Mouse (Mus musculus): ENCODE measurements at regions not wholly inside any gene's neighbourhood (a gene's known extent, or its start where the extent isn't known, plus 50 kb on each side); places are given as distances from the start of the nearest gene placed in this dataset.

DNA sequence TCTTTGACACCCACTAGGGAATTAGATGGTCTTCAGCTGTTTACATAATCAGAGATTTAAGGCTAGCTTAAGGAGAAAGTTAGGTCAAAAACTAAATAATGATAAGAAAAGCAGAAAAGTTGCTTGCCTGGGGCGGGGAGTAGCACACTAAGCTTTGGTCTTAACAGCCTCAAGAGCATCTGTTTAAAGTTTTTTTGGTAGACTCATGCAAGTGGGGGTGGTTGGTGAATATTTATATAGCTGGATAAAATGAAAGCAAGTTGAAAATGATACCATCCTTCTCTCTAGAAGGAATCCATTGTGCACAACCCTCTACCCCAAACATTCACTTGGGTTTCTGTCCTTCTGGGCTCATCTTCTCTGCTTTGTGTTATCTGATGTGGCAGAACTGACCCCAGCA lies 85.3 kb upstream of the Lifr start:
- no peak for DNase-seq (ENCODE audit: low spot score)

DNA sequence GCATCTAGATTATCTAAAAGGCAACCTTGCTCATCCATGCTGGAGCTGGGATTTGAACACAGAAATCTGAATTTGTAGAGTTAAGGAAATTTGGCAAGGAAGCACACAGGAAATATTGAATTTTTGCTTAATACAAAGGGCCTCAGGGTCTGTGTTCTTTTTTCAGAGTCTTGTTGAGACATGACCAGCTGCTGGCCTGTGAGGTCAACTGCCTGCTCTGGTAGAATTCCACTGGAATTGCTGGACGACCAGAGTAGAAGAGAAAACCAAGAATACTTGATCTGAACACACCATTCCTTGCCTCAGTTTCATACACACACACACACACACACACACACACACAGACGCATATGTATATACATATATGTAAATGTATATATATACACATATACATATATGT lies 84.1 kb upstream of the Lifr start:
- no peak for DNase-seq (ENCODE audit: low spot score)

DNA sequence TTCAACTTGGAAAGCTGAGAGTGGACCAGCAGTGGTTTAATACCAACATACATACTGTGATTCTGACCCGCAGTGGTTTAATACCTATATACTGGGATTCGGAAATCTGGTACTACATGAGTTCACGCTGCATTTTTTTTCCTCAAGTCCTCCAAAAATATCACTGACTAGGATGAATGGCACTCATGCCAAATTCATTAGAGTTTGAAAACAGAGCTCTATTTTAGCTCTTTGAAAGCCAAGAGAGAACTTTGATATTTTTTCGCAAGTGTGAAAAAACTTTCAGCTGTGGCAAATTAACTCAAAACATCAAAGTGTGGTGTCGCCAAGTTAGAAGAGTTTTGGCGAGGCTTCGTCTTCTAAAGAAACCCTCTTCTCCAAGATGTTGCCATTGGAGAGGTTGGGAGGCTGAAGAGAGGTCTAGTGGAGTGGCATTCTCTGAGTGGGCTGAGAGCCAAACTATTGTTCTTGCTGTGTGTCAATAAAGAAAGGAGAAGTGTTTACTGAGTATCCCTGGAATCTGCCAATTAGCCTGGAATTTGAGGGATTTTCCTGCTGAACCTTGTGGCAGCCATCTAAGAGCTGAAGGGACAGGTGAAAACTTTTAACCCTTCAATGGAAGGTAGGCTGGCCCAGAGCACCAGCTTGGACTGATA lies 81.6 kb upstream of the Lifr start:
- no peak for DNase-seq (ENCODE audit: low spot score)

DNA sequence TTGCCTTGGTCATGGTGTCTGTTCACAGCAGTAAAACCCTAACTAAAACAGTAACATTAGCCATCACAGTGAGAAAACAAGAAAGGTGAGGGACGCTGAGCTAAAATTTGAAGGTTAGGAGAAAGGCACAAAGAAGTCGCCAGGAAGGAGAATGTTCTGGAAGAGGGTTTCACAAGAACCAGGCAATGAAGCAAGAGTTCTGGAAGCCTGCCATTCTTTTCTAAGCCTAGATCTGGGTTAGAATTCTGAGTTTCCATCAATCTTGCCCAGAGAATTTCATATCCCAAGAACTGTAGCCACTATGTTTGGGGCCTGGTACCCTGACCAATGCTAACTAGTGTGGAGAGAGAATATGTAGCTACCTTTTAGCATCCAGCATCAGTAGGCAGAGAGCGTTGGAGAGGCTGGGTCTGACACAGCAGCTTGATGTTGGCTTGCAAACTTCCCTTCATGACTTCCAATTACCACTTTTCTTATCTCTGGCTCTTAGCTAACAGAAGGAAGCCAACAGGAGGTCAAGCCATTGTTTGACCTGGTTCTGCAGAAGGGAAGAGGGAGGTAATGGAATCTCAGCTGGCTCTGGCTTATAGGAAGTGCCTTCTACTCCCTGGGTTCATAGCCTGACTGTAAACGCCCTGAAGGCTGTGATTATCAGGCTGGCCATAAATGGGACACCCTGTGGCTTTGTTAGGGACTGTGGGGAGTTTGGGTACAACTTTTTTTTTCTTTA lies 79.3 kb upstream of the Lifr start:
- no peak for DNase-seq (ENCODE audit: low spot score)

DNA sequence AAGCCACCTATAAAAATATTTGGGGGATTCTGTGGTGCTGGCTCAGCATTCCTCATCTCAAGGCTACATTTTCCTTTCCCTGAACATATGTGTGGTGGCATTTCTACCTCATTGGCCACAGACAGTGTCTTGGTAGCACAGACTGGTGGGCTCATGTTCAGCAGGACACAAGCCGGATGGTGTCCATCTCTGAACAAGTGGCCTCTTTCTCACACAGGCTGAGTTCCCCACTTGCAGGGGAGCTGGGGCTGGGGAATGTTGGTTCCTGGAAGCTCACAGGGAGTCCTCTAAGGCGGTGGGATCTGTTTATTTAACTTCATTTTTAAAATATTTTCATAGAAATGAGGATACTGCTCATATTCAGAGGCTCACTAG lies 78.7 kb upstream of the Lifr start:
- no peak for DNase-seq (ENCODE audit: low spot score)

DNA sequence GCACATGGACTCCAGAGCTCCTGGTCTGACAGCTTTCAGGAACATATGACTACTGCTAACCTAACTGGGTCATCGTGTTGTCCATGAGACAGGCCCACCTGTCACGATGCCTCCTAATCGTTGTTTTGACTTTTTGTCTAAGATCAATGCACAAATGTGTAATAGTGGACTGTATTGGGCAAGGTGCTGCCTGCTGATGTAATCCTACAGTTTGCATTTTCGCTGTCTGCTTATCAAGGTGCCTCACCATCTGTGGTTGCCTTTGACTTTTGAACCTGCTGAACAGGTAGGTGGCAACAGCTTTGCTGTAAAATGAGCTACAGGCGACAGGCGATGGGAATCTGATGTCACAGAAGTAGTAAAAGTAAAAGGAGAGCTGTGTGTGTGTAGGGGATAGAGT lies 78.0 kb upstream of the Lifr start:
- DNase-seq (ENCODE audit: low spot score) = no peak

DNA sequence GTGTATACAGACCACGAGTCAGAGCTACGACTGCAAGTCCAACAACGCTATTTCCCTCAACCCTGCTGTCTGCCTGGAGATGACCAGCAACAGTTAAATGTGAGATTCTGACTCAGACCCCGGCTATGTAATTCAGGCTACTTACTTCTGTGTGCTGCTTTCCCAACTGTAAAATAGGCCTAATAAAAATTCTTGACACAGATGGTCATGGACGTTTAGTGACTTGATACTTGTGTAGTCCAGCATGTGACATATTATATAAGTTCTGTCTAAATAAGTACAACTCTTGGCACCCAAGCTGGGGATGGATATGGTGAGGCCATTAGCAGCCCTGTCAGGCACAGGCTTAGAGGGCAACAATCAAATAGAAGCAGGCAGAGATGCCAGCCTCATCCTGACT lies 77.4 kb upstream of the Lifr start:
- DNase-seq (ENCODE audit: low spot score) = no peak

DNA sequence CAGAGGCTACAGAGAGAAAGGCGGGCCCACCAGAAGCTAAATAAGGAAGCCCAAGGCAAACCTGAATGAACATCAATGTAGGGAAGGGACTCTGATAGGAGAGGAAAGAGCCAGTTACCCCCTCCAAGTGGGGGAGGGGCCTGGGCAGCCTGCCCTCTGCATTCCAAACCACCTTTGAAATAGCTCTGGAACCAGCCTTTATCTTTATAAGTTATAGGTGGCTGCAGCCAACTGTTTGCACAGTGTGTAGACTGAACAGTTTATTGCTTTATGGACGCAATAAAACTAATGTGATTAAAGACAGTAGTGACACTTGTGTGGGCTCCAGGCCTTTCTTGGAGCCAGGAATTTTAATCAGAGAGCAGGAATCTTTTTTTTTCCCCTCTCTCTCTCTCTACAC lies 75.4 kb upstream of the Lifr start:
- no peak for DNase-seq (ENCODE audit: low spot score)

DNA sequence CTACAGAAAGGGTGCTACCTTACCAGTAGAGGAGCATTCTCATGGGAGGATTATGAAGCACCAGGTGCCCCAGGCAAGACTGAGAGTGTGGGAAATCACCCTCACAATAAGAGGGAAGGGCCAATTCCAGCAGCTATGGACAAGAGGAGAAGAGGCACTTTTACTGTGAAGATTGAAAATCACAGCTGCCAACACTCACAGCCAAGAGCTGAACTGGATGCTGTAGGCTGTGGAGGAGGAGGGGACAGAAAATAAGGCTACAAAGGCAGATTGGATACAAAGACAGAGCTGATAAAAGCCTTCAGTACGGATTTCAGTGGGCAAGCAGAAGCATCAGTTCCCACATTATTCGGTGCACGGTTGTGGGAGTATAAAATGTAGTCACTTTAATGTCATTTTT lies 74.4 kb upstream of the Lifr start:
- DNase-seq (ENCODE audit: low spot score) = no peak

DNA sequence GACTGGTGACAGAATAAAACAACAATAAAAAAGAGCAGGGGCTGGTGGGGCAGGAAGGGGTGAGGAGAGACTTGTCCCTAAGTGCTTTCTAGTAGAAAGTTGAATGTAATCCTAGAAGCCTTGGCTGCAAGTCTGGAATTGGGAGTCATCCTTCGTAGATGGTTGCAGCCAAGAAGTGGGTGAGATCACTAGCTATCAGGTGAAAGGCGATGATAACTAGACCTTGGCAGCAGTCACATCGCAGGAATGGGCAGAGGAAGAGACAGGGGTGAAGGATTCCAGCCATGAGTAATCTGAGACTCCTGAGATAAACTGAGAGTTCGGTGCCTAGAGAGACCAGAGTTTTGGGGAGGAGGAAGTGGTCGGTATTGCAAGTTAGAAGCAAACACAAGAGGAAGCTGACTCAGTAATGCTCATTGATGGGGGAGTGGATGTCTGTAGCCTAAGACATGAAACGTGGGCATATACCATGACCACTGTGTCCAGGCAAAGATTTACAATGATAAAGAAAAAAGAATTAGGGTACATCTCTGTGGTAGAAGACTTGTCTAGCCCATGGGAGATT lies 73.1 kb upstream of the Lifr start:
- DNase-seq (ENCODE audit: low spot score) = no peak

DNA sequence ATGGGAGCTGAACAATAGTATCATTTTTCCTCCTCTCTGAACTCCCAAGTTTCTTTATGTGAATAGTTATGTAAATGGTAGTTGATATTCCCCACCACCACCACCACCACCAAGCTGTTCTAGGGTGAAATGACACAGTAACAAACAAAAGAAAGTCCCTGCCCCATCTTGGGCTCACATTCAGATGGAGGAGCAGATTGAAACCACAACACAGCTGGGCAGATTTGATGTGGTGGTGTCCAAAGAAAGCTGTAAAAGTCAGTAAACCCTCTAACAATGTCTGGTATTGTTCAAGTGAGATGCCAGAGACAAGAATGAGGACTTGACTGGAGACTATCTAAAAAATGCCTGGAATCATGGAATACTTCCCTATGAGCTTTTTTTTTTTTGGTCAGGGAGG lies 67.8 kb upstream of the Lifr start:
- DNase-seq (ENCODE audit: low spot score) = no peak

DNA sequence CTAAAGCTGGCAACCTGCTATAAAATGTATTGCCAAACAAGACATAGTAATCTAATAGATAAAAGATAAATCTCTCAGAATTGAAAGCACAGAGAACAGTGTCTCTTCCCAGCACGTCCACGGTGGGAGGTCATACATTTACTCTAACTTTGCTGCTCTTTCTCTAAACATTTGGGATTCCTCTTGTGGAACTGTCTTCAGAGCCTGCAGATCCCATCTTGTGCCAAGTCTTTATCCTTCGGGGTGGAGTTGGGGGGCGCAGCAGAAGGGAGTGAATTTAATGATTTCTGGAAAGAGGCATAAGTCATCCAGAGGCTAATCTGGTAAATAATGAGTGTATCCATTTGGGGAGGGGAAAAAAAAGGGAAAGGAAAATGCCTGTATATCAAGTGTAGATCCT lies 65.2 kb upstream of the Lifr start:
- DNase-seq (ENCODE audit: low spot score) = no peak

DNA sequence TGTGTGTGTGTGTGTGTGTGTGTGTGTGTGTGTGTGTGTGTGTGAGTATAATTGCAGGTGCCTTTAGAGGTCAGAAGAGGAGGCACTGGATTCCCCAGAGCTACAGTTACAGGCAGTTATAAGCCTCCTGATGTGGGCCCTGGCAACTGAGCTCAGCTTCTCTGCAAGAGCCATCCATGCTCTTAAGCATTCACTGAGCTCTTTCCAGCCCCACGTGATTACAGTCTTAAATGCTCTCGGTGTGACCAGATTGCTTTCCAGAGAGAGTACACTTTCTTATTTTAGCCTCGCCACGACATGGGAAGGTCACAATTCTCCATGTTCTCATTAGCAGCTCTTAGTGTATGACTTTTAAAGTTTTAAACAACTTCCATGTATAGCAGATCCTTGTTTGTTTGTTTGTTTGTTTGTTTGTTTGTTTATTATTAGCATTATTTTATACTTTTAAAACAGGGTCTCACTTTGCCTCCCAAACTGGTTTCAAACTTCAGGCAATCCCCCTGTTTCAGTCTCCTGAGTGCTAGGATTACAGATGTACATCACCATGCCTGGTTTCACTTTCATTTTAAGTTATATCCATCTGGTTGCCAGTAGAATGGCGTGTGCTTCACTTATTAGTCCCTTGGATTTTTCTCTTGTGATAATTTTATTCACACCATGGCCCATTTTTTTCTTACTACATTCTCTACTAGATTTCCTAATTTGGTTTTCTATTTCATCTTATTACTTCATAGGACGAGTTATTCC lies 58.9 kb upstream of the Lifr start:
- DNase-seq (ENCODE audit: low spot score) = no peak

DNA sequence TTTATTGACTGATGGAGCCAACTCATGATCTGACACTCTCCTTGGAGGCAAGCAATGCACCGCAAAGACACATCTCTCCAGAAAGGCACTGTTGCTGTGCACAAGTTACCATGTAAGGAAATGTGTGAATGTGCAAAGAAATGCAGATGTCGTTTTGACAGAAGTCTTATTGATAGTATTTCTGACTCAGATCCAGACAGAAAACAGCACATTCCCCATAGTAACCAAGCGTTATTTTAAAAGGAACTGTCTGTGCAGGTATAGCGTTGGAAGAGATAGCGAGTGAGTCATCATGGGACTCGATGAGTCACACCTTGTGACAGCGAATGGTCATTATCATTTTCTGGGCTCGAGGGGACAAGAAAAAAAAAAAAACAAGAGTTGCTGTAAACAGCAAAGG lies 52.9 kb upstream of the Lifr start:
- no peak for DNase-seq (ENCODE audit: low spot score)

DNA sequence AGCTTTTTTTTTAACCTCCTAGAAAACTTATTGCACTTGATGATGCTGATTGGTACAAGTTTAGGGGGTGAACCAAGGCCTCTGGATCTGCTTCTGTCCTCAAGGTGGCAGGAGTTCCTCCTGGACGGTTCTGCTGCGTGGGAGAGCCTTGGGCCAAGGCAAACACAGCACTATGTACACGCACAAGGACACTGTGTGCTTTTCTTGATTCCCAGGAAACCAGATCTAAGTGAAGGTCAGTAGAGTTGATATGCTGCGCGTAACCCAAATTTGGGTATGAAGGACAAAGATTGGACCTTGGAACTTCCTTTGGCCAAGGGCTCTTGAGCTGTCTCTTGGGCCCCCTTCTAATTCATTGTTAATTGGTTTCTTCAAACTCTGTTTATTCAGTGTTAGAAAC lies 51.3 kb upstream of the Lifr start:
- DNase-seq (ENCODE audit: low spot score) = no peak

DNA sequence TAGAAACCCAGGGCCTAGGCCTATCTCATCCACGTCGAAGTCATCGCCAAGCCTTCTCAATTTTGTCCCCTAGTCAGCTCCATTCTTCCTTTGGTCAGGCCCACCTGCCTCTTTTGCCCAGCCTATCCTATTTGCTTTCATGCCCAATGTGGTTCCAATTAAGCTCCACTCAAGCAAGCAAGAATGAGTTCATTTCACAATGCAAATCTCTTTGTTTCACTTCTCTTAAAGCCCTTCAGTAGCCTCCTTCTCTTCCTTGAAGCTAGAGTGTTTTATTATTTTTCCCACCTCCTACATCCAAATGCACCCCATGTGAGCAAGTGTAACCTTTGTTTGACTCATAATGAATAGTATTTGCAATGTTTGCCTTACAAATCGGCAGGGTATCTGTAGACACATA lies 50.6 kb upstream of the Lifr start:
- no peak for DNase-seq (ENCODE audit: low spot score)

Data from layer of hippocampus, adult 9-10 months (tissue).